Mouse (Mus musculus): ENCODE measurements at regions not wholly inside any gene's neighbourhood (a gene's known extent, or its start where the extent isn't known, plus 50 kb on each side); places are given as distances from the start of the nearest gene placed in this dataset.
A peak's percentile ranks its signal among the peaks of the same experiment; 100 is the strongest.

- DNase-seq, result no peak
Measured at GRCm38 (mm10) chr8:89632304-89632703, 588.3 kb upstream of the Sall1 start.

- no peak for DNase-seq
Measured at GRCm38 (mm10) chr8:89630540-89630939, 586.6 kb upstream of the Sall1 start.

GRCm38 (mm10) chr8:89618089-89618488 lies 574.1 kb upstream of the Sall1 start:
- no peak for DNase-seq

- DNase-seq, result no peak
Measured at GRCm38 (mm10) chr8:89615863-89616558, 572.0 kb upstream of the Sall1 start.

- no peak for DNase-seq
Measured at GRCm38 (mm10) chr8:89609074-89609473, 565.1 kb upstream of the Sall1 start.

GRCm38 (mm10) chr8:89605905-89606468 lies 562.0 kb upstream of the Sall1 start:
- no peak for DNase-seq

- DNase-seq, result no peak
Measured at GRCm38 (mm10) chr8:89604461-89604860, 560.5 kb upstream of the Sall1 start.

- DNase-seq, result no peak
Measured at GRCm38 (mm10) chr8:89596380-89596779, 552.4 kb upstream of the Sall1 start.

- DNase-seq, result no peak
Measured at GRCm38 (mm10) chr8:89583091-89583490, 539.1 kb upstream of the Sall1 start.

GRCm38 (mm10) chr8:89582566-89582965 lies 538.6 kb upstream of the Sall1 start:
- no peak for DNase-seq

GRCm38 (mm10) chr8:89571816-89572215 lies 527.9 kb upstream of the Sall1 start:
- DNase-seq, result peak; percentile 68

- DNase-seq, result no peak
Measured at GRCm38 (mm10) chr8:89570639-89571325, 526.8 kb upstream of the Sall1 start.

- DNase-seq, result no peak
Measured at GRCm38 (mm10) chr8:89569406-89569805, 525.4 kb upstream of the Sall1 start.

GRCm38 (mm10) chr8:89568641-89569040 lies 524.7 kb upstream of the Sall1 start:
- DNase-seq, result no peak

GRCm38 (mm10) chr8:89566986-89567385 lies 523.0 kb upstream of the Sall1 start:
- DNase-seq, result no peak

GRCm38 (mm10) chr8:89566461-89566860 lies 522.5 kb upstream of the Sall1 start:
- no peak for DNase-seq

- no peak for DNase-seq
Measured at GRCm38 (mm10) chr8:89565147-89565826, 521.3 kb upstream of the Sall1 start.

GRCm38 (mm10) chr8:89563544-89563943 lies 519.6 kb upstream of the Sall1 start:
- DNase-seq, result no peak

- DNase-seq, result no peak
Measured at GRCm38 (mm10) chr8:89562597-89562996, 518.6 kb upstream of the Sall1 start.

GRCm38 (mm10) chr8:89541231-89541630 lies 497.3 kb upstream of the Sall1 start:
- DNase-seq, result no peak

- no peak for DNase-seq
Measured at GRCm38 (mm10) chr8:89534605-89535004, 490.6 kb upstream of the Sall1 start.

GRCm38 (mm10) chr8:89525041-89525440 lies 481.1 kb upstream of the Sall1 start:
- DNase-seq, result no peak

GRCm38 (mm10) chr8:89523336-89523735 lies 479.4 kb upstream of the Sall1 start:
- DNase-seq, result no peak

GRCm38 (mm10) chr8:89516602-89517001 lies 472.6 kb upstream of the Sall1 start:
- no peak for DNase-seq

Measured in kidney, adult 11 months (tissue).